In genomic region chr11:67431116-67431645, GRCm38 (mm10) we compare ENCODE assay signal across 23 mouse cellular contexts. TPM values are rescaled to one million over a fixed set of nuclear protein-coding genes. Genes with fewer than 3 reads are reported as not detected.
DNase-seq lines count a peak whose midpoint lies in the region; ATAC-seq and TF ChIP-seq lines count a peak whose summit lies in the region.
"Had no signal": no experiment of that assay in that cellular context is flagged by ENCODE, and none has a peak within 500 bp of the region (broad histone marks: within the 10 kb centered on the region; RNA-seq: fewer than 3 reads in every experiment).

No protein-coding gene starts in this region.

- 0 out of 2 replicates have a peak overlapping the region, but pooled peaks have one; percentile 14 for H3K4me2 ChIP-seq in heart, embryonic 13.5 days
- no peak overlapping the region for H3K4me2 ChIP-seq in midbrain, embryonic 14.5 days (ENCODE audit: low read length)
- H3K4me2 ChIP-seq in embryonic facial prominence, embryonic 14.5 days (ENCODE audit: low read depth, low read length) = peak overlapping the region; percentile 8
- H3K4me2 ChIP-seq in limb, embryonic 15.5 days = 0 out of 2 replicates have a peak overlapping the region, but pooled peaks have one; percentile 8
- H3K4me2 ChIP-seq in intestine, embryonic 15.5 days (replicated peaks) = no peak overlapping the region

- H3K9me3 ChIP-seq in heart, embryonic 13.5 days = no peaks in the 10 kb centered on the region
- no peaks in the 10 kb centered on the region for H3K9me3 ChIP-seq in midbrain, embryonic 14.5 days (ENCODE audit: control insufficient read depth, low read length)
- H3K9me3 ChIP-seq in midbrain, embryonic 10.5 days (replicated peaks) = no peaks in the 10 kb centered on the region
- H3K9me3 ChIP-seq in embryonic facial prominence, embryonic 14.5 days (ENCODE audit: control insufficient read depth, low read length) = no peaks in the 10 kb centered on the region
- H3K9me3 ChIP-seq in limb, embryonic 15.5 days = no peaks in the 10 kb centered on the region
- H3K9me3 ChIP-seq in intestine, embryonic 15.5 days = no peaks in the 10 kb centered on the region
- H3K9me3 ChIP-seq: heart, embryonic 10.5 days had no signal

- H3K4me3 ChIP-seq in heart, embryonic 13.5 days = no peak overlapping the region
- no peak overlapping the region for H3K4me3 ChIP-seq in heart, adult 2 months
- H3K4me3 ChIP-seq in midbrain, embryonic 14.5 days (replicated peaks; ENCODE audit: low read depth, low read length) = no peak overlapping the region
- H3K4me3 ChIP-seq in midbrain, embryonic 10.5 days = no peak overlapping the region
- no peak overlapping the region for H3K4me3 ChIP-seq in embryonic facial prominence, embryonic 14.5 days (ENCODE audit: low read depth, low read length)
- no peak overlapping the region for H3K4me3 ChIP-seq in limb, embryonic 15.5 days
- H3K4me3 ChIP-seq in intestine, embryonic 15.5 days (replicated peaks) = no peak overlapping the region
- H3K4me3 ChIP-seq: heart, embryonic 10.5 days; left cerebral cortex, adult 2 months; megakaryocyte, embryonic 14.5 days; myocyte had no signal

- H3K79me2 ChIP-seq in heart, adult 2 months (replicated peaks; ENCODE audit: control insufficient read depth, insufficient read depth, low read length) = no peaks in the 10 kb centered on the region

- H3K27me3 ChIP-seq in heart, embryonic 13.5 days (replicated peaks) = no peaks in the 10 kb centered on the region
- H3K27me3 ChIP-seq in heart, adult 2 months (ENCODE audit: control insufficient read depth, insufficient read depth, low read length) = no peaks in the 10 kb centered on the region
- H3K27me3 ChIP-seq in midbrain, embryonic 14.5 days (ENCODE audit: control insufficient read depth, insufficient read depth, low read length) = no peaks in the 10 kb centered on the region
- no peaks in the 10 kb centered on the region; the same call in 1 of the 2 replicates for H3K27me3 ChIP-seq in midbrain, embryonic 10.5 days (ENCODE audit: low read depth, poor library complexity, severe bottlenecking)
- no peaks in the 10 kb centered on the region for H3K27me3 ChIP-seq in embryonic facial prominence, embryonic 14.5 days (replicated peaks; ENCODE audit: control insufficient read depth, insufficient read depth, low read length)
- no peaks in the 10 kb centered on the region for H3K27me3 ChIP-seq in limb, embryonic 15.5 days
- no peaks in the 10 kb centered on the region for H3K27me3 ChIP-seq in intestine, embryonic 15.5 days (replicated peaks)

- no peak for TF ChIP-seq POLR2A in heart, adult 2 months (IDR thresholded peaks at IDR 0.05; ENCODE audit: insufficient read depth, low read depth, low read length)

- intact Hi-C loops in heart, adult 2 months (cut with DNase I) = no loop called here

- no peaks in the 10 kb centered on the region for H3K36me3 ChIP-seq in heart, embryonic 13.5 days
- no peaks in the 10 kb centered on the region for H3K36me3 ChIP-seq in heart, adult 2 months (ENCODE audit: control insufficient read depth, insufficient read depth, low read length)
- no peaks in the 10 kb centered on the region for H3K36me3 ChIP-seq in midbrain, embryonic 14.5 days (ENCODE audit: control insufficient read depth, insufficient read depth, low read length)
- H3K36me3 ChIP-seq in midbrain, embryonic 10.5 days = no peaks in the 10 kb centered on the region
- H3K36me3 ChIP-seq in embryonic facial prominence, embryonic 14.5 days (ENCODE audit: control insufficient read depth, insufficient read depth, low read length) = no peaks in the 10 kb centered on the region
- no peaks in the 10 kb centered on the region for H3K36me3 ChIP-seq in limb, embryonic 15.5 days
- H3K36me3 ChIP-seq in intestine, embryonic 15.5 days = no peaks in the 10 kb centered on the region
- H3K36me3 ChIP-seq: heart, embryonic 10.5 days had no signal

- no peak overlapping the region for H3K9ac ChIP-seq in heart, embryonic 13.5 days
- H3K9ac ChIP-seq in heart, adult 2 months (ENCODE audit: low read depth, low read length) = no peak overlapping the region
- H3K9ac ChIP-seq in midbrain, embryonic 14.5 days (replicated peaks; ENCODE audit: low read length) = no peak overlapping the region
- H3K9ac ChIP-seq in embryonic facial prominence, embryonic 14.5 days (ENCODE audit: low read depth, low read length) = no peak overlapping the region
- no peak overlapping the region for H3K9ac ChIP-seq in limb, embryonic 15.5 days
- no peak overlapping the region for H3K9ac ChIP-seq in intestine, embryonic 15.5 days
- H3K9ac ChIP-seq: liver, postnatal 0 days had no signal

- no peak for ATAC-seq in heart, embryonic 13.5 days (ENCODE audit: extremely low read depth, insufficient number of reproducible peaks, low FRiP score, low TSS enrichment)
- ATAC-seq in midbrain, embryonic 14.5 days (ENCODE audit: low FRiP score, low TSS enrichment) = no peak; the same call in 1 of the 2 replicates
- ATAC-seq in embryonic facial prominence, embryonic 14.5 days (ENCODE audit: low read depth) = no peak
- no peak for ATAC-seq in limb, embryonic 15.5 days (ENCODE audit: insufficient number of reproducible peaks, low FRiP score, low TSS enrichment, low read depth)
- no peak for ATAC-seq in intestine, embryonic 15.5 days
- ATAC-seq: intestine, embryonic 16.5 days; liver, postnatal 0 days had no signal

- TF ChIP-seq CTCF in heart, adult 2 months (IDR thresholded peaks at IDR 0.05) = no peak

- no peaks in the 10 kb centered on the region for H3K4me1 ChIP-seq in heart, embryonic 13.5 days
- no peaks in the 10 kb centered on the region for H3K4me1 ChIP-seq in heart, adult 2 months (ENCODE audit: control insufficient read depth, insufficient read depth, low read length)
- H3K4me1 ChIP-seq in midbrain, embryonic 14.5 days (ENCODE audit: control insufficient read depth, insufficient read depth, low read length) = no peaks in the 10 kb centered on the region
- peaks cover 6% of the 10 kb centered on the region for H3K4me1 ChIP-seq in midbrain, embryonic 10.5 days
- 0 out of 2 replicates have a peak, but pooled peaks cover 2% of the 10 kb centered on the region for H3K4me1 ChIP-seq in embryonic facial prominence, embryonic 14.5 days (ENCODE audit: control insufficient read depth, insufficient read depth, low read length)
- H3K4me1 ChIP-seq in limb, embryonic 15.5 days = peaks cover 4% of the 10 kb centered on the region; the same call in 1 of the 2 replicates
- no peaks in the 10 kb centered on the region; the same call in 1 of the 2 replicates for H3K4me1 ChIP-seq in intestine, embryonic 15.5 days (replicated peaks)
- H3K4me1 ChIP-seq: heart, embryonic 10.5 days; megakaryocyte, embryonic 14.5 days had no signal

- WGBS in heart, embryonic 13.5 days = 35% methylated on average over 14 of the region's 14 CpGs
- 45% methylated on average over 14 of the region's 14 CpGs for WGBS in heart, adult 2 months
- 21% methylated on average over 14 of the region's 14 CpGs for WGBS in midbrain, embryonic 14.5 days
- 30% methylated on average over 14 of the region's 14 CpGs for WGBS in midbrain, embryonic 10.5 days
- 31% methylated on average over 14 of the region's 14 CpGs for WGBS in embryonic facial prominence, embryonic 14.5 days
- 28% methylated on average over 14 of the region's 14 CpGs for WGBS in limb, embryonic 15.5 days
- 32% methylated on average over 14 of the region's 14 CpGs for WGBS in intestine, embryonic 15.5 days

- no peak for TF ChIP-seq EP300 in heart, adult 2 months (IDR thresholded peaks at IDR 0.05; ENCODE audit: insufficient read depth, low read depth, low read length)

- no peak overlapping the region for H3K27ac ChIP-seq in heart, embryonic 13.5 days (replicated peaks)
- no peak overlapping the region for H3K27ac ChIP-seq in heart, adult 2 months
- no peak overlapping the region for H3K27ac ChIP-seq in midbrain, embryonic 14.5 days (replicated peaks; ENCODE audit: low read depth, low read length)
- no peak overlapping the region for H3K27ac ChIP-seq in midbrain, embryonic 10.5 days (replicated peaks)
- no peak overlapping the region for H3K27ac ChIP-seq in embryonic facial prominence, embryonic 14.5 days (replicated peaks; ENCODE audit: low read depth, low read length)
- no peak overlapping the region for H3K27ac ChIP-seq in limb, embryonic 15.5 days
- no peak overlapping the region for H3K27ac ChIP-seq in intestine, embryonic 15.5 days
- H3K27ac ChIP-seq: heart, embryonic 10.5 days; left cerebral cortex, adult 2 months; stomach, postnatal 0 days had no signal

- no peak for DNase-seq in heart, adult 2 months
- peak; percentile 51 for DNase-seq in midbrain, embryonic 14.5 days
- DNase-seq in midbrain, embryonic 10.5 days (ENCODE audit: low spot score) = no peak
- DNase-seq in embryonic facial prominence, embryonic 14.5 days (ENCODE audit: low spot score) = peak; percentile 33
- no peak for DNase-seq in embryo, embryonic 10 days (ENCODE audit: low spot score)
- DNase-seq: B cell, adult 2 months; cerebellum, adult 2 months; gastrocnemius, postnatal 25 days; kidney, postnatal 14 days; liver; liver, postnatal 0 days; lung, postnatal 14 days; right cerebral cortex, postnatal 14 days; thymus, postnatal 25 days had no signal

RNA-seq across cellular contexts. Expression of gene Gas7, which starts 24.1 kb away (rescaled TPM):
- 8.4 and 9.0 TPM in 2 replicates for polyA plus RNA-seq in heart, embryonic 13.5 days (2015; fragmentation: Nextera tagmentation; extraction: Ambion mirVana)
- 10 to 100 TPM in 1 of 2 experiments, 1 to 10 TPM in 1; 9.3 to 11.5 TPM for total RNA-seq in heart, adult 2 months (2021)
- polyA plus RNA-seq in heart, adult 2 months (2012; rRNA removed) = 5.8 and 8.6 TPM in 2 replicates
- 15.7 and 23.8 TPM in 2 replicates for polyA plus RNA-seq in midbrain, embryonic 14.5 days (2014; fragmentation: Nextera tagmentation; extraction: Ambion mirVana)
- polyA plus RNA-seq in midbrain, embryonic 10.5 days (2016; fragmentation: Nextera tagmentation; extraction: Ambion mirVana) = 2.9 and 3.4 TPM in 2 replicates
- 15.6 and 19.4 TPM in 2 replicates for polyA plus RNA-seq in embryonic facial prominence, embryonic 14.5 days (2014; fragmentation: Nextera tagmentation; extraction: Ambion mirVana)
- 25.2 and 27.0 TPM in 2 replicates for polyA plus RNA-seq in limb, embryonic 15.5 days (2015; fragmentation: Nextera tagmentation; extraction: Ambion mirVana)
- 10.1 and 10.4 TPM in 2 replicates for polyA plus RNA-seq in intestine, embryonic 15.5 days (2015; fragmentation: Nextera tagmentation; extraction: Ambion mirVana)

Comparison
In these comparisons a context has a peak if more than half of its experiments do, and no peak if none do; other contexts are left out.
1. DNase-seq: peak in midbrain, embryonic 14.5 days (single experiment) and embryonic facial prominence, embryonic 14.5 days (single experiment); none in heart, adult 2 months (0 of 2), midbrain, embryonic 10.5 days (single experiment) and embryo, embryonic 10 days (single experiment).
2. H3K4me2 ChIP-seq: peak in heart, embryonic 13.5 days (single experiment), embryonic facial prominence, embryonic 14.5 days (single experiment) and limb, embryonic 15.5 days (single experiment); none in midbrain, embryonic 14.5 days (single experiment) and intestine, embryonic 15.5 days (single experiment).